Mouse (Mus musculus): Measurements from ENCODE around the gene Snrk.

The Snrk gene

DNA sequence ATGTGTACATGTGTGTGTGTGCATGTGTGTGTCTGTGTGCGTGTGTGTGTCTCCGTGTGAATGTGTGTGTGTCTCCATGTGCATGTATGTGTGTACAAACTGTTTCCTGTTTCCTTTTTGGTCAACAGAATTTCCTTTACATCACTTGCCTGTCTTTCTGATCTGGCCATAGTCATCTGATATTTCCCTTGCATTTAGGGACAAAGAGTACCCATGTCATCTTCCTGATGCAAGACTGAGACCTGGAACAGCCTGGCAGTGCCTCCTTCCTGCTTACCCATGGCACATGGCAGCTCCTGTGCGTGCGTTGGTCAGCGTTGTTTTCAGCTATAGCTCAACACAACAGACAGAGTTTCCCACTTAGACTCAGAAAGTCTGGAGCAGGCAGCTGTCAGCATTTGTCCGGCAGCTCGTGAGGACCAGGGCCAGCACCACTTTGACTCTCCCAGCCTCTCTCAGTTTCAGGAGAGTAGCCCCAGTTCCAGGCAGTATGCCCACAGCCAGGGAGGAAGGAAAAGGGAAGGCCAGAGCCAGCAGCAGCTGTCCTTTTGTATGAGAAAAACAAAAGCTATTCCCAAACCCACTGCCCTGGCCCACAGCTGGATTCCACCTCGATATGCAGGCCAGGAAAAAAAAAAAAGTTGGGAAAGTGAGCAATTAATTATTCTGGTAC lies 7.4 kb upstream of the Snrk start:
- DNase-seq (ENCODE audit: low spot score): no peak

DNA sequence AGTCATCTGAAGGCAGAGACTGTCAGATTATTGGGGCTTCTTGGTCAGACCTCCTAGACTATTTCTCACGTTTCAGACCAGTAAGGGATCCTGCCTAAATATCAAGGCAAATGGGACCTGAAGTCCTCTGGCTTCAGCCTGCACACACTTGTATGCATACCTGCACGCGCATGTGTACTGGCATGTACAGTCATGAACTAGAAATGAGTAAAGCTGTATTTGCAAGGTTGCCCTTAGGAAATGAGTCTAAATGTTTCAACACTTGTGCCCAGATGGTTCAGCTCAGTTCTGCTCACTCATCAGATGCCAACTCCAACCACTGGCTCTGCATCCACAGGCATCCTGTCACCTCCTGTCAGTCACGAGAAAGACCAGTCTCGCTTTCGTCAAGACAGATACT lies 6.6 kb upstream of the Snrk start:
- DNase-seq (ENCODE audit: low spot score): no peak

DNA sequence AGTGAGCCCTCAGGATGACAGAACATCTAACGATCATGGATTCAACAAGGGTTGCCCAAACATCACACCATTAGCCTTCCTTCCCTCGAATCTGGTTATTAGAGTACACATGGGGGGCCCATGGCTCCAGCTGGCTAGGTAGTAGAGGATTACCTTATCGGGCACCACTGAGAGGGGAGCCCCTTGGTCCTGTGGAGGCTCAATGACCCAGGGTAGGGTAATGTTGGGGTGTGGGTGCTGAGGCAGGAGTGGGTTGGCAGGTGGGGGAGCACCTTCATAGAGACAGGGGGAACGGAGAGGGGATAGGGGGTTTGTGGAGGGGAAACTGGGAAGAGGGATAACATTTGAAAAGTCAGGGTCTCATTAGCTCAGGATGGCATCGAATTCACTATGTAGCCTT lies 6.1 kb upstream of the Snrk start:
- no peak for DNase-seq (ENCODE audit: low spot score)

DNA sequence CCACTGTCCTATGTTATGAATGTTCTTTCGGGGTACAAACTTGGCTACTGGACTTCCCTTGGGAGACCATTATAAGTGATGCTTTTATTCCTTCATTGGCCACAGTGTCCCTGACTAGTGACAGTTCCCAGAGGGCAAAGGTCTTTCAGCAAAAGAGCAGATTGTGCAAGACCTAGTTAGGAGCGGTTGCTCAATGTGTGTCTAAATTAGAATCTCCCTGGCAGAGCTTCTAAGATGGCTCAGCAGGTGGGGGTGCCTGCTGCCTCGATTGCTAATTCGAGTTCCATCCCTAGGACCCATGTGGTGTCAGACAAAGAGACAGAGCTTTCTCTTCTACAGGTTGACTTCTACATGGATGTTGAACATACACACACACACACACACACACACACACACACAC lies 1.5 kb upstream of the Snrk start:
- no peak for DNase-seq (ENCODE audit: low spot score)

DNA sequence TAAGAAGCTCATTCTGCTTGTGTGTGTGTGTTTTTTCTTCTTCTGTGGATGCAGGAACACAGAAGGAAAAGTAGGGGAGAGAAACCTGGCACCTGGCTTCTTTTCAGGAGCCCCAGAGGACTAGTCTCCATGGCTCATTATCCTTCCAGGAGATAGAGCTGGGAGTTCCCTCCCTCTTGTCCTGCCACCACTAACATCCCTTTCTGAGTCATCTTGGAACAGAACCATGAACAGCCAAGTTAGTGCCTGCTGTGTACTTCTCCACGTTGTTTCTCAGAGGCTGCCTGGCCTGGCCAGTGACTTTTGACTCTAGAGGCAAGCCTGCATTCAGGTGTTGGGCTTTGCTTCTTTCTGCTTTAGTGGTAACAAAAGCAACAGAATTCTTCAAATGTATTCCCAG lies 707 bp upstream of the Snrk start:
- no peak for DNase-seq (ENCODE audit: low spot score)

DNA sequence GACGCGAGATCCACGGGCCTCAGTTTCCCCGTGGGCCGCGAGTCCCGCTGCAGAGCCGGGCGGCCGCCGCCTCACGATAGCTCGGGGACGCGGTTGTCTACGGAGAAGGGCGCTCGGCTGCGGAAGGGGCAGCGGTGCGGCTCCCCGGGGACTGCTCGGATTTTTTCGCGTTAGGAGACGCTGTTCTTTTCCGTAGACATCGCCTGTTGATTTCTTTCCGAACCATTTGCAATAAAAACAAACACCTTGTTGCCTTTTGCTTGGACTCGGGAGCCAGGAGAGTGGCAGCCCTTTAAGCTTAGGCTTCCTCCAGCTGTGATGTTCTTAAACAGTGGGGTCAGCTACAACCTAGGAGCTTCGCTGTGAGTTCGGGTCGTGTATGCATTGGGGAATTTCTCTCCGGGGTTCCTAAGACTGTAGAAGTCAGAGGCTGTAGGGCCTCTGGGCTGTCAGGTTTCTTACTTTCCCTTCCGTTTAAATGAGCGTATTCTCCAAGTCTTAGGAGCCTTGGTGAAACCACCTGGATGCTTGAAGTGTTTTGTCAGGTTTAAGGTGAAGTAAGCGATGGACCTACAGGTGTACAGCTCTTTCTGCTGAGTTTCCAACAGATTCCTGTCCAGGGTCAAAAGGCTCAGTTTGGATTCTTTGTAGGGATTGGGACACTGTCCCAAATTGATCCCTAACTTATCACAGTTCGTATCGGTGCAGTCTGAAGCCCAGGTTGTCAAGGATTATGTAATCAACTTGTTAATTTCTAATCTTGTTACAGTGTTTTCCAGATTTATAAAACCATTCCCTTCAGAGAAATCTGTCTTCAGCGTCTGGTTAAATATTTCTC lies 845 bp downstream of the Snrk start:
- peak; percentile 52 for DNase-seq (ENCODE audit: low spot score)

DNA sequence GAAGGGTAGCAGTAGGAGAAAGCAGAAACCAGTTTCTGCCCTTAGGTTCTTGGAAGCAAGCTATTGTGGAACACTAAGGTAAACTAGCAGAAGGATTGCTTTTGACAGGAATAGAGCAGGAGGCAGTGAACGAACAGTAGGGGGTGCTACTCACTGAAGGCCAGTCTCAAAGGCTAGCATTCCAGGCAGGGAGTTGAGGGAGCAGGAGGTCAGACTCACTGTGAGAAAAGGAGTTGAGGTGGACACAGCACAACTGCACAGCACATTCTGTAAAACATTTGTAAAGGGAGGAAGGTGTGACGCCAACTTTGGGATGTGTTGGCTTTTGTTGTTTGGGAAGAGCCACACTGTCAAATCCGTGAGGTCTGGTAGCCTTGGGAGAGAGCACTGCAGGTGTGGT lies 3.0 kb downstream of the Snrk start:
- DNase-seq (ENCODE audit: low spot score): no peak

DNA sequence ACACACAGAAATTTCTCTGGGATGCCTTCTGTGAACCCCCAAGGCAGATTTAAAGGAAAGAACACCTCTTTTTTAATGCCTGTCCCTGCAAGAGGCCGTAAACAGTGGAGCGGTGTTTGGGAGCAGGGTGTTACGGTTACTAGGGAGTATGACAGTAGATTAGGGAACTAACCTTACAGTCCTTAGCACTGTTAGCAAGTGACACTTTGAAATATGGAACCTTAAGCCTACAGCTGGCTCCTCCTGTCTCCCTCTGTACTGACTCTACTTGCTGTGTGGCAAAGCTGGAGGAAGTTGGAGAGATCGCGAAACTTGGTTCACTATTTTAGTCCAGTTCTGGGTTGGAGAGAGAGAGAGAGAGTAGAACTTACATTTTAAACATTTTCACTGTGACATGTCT lies 5.0 kb downstream of the Snrk start:
- no peak for DNase-seq (ENCODE audit: low spot score)

DNA sequence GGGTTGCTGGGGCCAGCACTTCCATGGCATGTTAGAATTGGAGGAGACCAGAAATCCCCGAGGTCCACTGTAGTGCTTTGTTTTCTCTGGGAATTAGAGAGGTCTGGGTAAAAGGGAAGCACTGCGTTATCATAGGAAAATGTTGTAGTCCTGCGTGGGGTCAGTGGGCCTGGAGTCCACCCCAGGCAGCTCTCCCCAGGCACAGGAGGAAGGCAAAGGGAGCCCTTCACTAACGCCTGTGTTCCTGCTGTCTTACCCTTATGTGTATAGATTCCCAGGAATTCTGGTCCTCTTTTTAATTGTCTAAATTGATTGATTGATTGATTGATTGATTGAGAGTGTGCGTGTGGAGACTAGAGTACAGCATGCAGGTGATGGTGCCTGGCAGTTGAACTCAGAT lies 6.1 kb downstream of the Snrk start:
- no peak for DNase-seq (ENCODE audit: low spot score)

DNA sequence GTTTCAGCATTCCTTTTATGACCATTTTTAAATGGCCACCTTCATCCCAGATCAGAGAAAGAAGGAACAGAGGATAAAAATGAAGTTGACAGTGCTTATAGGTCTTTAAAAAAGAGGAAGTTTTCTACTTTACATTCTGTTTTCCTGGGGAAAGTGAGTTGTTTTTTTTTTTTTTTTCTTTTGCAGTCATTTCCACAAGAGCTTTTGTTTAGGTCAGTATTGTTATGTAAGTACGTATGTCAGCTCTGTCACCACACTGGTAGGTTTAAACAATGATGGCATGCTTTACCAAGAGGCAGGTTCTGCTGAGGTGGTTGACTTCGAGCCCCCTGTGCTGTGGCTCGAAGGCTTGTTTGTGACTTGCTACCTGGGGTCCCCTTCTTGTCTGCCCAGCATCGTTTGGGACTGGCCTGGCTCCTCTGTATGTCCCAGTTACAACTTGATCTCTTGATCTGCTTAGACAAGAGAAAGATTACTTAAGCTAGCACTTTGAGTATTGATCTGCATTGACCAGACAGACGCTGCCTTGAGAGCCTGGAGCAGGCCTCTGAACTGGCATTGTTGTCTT lies 8.7 kb downstream of the Snrk start:
- no peak for DNase-seq (ENCODE audit: low spot score)

DNA sequence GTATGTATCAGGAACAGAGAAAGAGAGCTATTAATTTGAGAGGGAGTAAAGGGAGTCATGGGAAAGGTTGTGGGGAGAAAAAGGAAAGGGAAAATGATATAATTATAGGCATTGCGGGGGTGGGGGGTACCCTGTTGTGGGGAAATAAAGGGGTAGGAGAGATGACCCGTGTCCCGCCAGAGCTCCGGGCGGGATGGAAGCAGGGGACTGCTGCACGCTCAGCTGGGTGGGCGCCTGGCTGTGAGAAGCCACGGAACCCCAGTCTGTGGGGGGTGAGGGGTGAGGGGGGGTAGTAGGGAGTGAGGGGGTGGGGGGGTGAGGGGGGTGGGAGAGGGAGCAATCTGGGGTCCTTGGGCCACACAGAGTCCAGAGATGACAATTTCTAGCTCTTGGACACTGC lies 9.7 kb downstream of the Snrk start:
- no peak for DNase-seq (ENCODE audit: low spot score)

DNA sequence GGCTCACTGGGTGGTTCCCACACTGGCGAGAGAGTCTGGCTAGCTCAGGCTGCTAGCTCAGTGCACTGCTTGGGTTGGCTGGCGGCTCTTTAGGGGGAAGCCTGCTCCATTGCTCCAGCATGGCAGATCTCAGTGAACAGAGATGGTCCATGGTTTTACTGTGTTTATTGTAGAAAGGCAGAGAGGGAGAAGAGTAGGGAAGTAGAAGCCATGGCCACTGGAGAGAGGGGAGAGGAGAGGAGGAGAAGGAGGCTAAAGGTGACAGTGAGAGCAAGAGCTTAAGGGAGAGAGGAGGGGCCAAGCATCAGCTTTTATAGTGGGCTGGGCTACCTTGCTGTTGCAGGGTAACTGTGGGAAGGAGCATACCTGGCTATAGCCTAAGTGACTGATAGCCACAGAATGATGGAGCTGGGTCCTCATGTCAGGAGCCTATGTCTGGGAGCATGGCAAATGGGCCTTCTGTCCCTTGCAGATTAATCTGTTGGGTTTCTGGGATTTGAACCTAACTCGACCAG lies 10.3 kb downstream of the Snrk start:
- no peak for DNase-seq (ENCODE audit: low spot score)

DNA sequence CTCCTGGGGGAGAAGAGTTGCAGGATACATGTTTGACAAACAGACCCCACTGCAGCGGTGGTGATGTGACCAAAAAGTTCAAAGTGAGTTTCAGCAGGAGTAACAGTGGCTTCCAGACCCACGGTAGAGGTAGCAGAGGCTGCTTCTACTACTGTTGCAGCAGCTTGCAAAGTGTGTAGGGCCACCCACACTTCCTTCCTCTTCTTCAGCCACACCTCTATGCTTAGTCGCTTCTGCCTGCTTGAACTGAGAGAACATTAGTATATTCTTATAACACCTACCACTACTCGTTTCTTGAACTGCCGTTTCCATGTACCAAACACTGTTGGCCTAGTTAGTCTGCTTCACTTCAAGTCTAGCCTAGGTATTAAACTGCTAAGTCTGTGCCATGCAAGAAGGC lies 11.6 kb downstream of the Snrk start:
- DNase-seq (ENCODE audit: low spot score): no peak

DNA sequence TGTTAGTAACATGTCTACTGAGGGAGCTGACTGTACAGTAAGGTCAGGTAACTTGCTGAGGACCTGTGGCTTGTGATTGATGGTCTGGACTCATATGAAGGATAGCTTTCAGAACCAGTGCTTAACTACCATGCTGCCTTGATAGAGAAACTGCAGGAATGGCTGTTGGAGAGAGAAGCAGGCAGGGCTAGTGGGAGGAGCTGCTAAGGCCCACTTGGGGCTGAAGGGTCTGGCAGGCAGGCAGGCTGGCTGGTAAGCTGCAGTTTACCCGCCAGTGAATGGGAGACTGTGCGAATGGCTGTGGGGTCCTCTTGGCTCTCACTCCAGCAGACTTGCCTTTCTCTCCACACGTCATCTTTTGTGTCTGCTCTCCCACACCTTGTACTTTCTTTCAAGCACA lies 13.6 kb downstream of the Snrk start:
- no peak for DNase-seq (ENCODE audit: low spot score)

DNA sequence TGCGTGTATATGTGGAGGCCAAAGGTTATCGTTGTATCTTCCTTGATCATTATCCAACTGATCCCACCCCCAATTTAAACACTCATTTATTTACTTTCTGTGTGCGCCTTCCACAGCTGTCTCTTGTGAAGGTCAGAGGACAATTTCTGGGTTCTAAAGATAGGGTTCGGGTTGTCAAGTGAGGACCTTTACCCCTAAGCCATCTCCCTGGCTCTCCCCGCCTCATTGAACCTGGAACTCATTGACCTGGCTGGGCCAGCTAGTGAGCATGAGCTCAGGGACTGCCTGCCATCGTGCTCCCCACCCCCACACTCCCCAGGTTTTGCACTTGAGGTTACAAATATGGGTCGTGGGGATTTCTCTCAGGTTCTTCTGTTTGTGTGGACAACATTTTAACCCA lies 15.1 kb downstream of the Snrk start:
- DNase-seq (ENCODE audit: low spot score): no peak

DNA sequence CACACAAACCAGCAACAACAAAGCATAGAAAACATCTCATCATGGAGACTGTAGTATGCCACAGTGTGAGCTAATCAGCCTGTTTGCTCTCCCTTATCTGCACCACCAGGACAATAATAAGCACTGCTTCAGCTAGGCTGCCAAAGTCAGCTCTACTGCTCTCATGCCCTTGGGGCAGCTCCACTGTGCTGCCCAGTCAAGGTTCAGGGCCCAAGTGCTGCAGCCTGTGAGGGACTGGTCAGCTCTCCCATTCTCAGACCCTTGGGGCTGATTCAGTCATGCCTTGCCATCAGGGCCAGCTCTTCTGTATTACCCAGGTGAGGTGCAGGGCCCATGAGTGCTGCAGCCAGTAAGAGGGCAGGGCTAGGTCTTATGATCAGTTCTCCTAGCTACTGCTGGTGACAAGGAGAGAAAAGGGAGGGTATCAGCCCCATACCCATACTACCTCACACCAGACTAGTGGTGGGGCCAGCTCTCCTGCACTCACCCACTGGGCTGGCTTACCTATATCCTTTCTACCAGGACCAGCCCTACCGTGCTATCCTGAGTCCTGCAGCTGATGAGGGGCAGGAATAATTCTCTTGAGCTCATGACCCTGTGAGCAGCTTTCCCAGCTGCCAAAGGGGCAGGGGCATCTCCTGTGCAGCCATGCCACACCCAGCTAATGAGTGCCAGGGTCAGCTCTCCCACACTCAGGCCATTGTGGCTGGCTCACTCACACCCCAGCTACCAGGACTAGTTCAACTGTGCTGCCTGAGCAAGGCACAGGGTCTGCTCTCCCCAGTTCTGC lies 18.2 kb downstream of the Snrk start:
- no peak for DNase-seq (ENCODE audit: low spot score)

DNA sequence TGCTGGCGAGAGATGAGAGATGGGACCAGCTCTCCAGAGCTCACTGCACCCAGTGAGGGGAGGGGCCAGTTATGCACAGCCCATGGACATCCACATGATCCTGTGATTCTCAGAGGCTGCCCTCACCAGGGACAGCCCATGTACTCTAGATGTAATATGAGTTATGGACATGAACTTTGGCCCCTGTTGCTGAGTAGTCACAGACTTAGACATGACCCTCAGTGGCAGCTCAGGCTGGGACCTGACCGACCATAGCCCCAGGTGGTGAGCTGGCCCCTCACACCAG lies 18.8 kb downstream of the Snrk start:
- no peak for DNase-seq (ENCODE audit: low spot score)

DNA sequence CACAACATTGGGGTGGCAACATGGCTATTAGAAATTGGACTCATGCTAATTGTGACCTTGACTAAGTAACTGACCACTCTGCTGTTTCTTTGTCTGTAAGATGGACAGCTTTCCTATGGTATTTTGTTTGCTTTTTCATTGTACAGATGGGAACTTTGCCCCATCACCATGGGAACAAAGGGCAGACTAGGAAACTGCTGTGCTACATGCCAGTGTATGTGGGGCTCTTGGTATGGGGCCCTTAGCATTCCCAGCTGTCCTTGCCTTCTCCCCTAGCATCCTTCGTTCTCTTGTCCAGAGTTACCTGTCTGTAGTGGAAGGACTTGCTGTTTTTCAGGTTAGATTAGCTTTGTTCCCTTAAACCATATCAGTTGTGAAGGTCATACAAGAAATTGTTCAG lies 20.9 kb downstream of the Snrk start:
- no peak for DNase-seq (ENCODE audit: low spot score)

DNA sequence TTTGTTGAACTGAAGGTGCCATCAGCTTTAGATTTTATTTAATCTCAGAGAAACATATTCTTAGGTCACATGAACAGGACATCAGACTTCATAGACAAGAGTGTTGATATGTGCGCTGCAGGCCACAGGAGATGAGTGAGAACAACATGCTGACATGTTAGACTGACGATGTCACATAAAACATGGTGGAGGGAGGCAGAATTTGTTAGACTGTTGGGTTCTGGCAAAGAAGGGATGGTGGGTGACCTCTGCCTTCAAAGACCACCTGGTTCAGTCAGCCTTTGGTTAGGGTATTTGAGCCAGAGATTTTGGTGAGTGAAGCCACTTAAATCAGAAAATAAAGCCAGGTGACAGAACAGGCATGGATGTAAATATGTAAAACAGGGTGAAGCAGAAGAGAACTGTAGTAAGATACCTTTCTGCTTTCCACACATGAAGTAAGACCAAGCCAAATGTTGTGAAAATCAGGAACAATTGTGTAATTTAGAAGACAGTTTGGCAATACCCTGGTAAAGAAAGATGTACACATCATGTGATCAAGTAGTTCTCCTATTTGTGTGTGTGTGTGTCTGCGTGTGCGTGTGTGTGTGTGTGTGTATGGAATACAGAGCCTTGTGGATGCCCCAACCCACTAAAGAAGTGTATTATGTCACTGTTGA lies 21.4 kb downstream of the Snrk start:
- no peak for DNase-seq (ENCODE audit: low spot score)

DNA sequence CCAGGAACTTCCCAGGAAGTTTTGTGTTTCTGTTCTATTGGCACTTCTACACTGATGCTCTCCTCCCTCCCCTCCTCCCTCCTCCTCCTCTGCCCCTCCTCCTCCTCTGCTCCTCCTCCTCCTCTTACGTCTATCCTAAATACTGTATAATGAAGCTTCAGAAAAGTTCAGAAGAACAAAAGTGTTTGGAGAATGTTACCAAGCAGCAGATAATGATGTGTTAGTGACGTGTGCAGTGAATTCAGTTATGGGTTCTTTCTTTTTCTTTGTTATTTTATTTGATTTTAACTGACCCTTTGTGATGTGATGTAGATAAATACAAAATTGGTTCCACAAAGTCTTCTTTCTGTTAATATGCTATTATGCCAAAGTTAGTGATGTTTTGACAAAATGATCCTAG lies 22.2 kb downstream of the Snrk start:
- no peak for DNase-seq (ENCODE audit: low spot score)

DNA sequence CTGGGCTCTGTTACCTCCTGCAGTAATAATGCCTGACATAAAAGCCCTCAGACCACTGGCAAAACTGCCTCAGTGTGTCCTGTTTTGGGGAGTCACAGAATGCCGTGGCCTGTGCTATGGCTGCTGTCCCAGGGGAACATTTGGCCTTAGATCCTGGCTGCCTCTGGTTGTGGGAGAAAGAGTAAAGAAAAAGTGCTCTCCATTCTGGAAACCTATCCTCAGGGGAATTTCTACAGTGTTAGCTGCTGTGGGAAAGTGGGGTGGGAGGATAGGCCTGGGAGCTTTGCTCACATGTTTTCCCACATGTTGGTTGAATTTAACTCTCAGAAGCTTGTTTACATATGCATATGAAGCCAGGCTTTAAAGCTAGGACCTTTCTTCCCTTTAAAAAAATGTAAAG lies 26.2 kb downstream of the Snrk start:
- no peak for DNase-seq (ENCODE audit: low spot score)

DNA sequence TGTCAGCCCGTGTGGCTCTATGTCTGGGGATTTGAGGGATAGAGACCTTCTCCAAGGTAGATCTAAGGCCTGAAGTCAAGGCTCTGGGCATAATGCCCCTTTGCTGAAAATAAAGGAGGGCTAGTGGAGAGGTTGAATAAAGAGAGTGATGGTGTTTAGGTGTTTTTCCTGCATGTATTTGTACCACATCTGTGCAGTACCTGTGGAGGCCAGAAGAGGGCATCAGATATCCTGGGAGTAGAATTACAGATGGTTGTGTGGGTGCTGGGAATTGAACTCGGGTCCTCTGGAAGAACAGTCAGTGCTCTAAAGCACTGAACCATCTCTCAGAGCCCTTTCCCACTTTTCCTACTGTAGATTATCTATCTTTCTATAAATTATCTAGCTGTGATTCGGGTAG lies 27.7 kb downstream of the Snrk start:
- DNase-seq (ENCODE audit: low spot score): no peak

Data from testis, postnatal 14 days (tissue).